Mouse (Mus musculus): ENCODE data around the gene 9330161L09Rik. TPM values are rescaled to one million over a fixed set of nuclear protein-coding genes. Genes with fewer than 3 reads are reported as not detected.

9330161L09Rik gene
- polyA plus RNA-seq, 1 experiment: 1.2 TPM

DNA sequence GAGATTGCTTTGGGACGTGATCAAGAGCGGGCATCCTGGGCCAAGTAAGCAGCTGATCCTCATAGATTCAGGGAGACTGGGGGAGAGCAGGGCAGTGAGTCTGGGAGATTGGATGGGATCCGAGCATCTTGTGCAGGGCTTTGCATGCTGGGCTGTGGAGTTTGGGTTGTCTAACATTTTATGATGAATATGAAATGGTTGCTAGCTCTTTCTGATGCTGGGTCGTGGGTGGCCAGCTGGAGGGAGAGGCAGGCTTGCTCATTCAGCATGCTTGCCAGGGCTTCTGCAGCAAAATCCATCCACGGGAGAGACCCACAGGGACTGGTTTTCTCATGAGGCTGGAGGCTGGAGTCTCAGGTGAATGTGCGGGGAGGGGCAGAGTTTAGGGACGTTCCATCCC is 16.5 kb downstream of the 9330161L09Rik start:
- no peaks in the 10 kb centered on the region; the same call in none of the 2 replicates for H3K4me1 ChIP-seq (ENCODE audit: control insufficient read depth, insufficient read depth, low read length)
- 52% methylated on average over 7 of the region's 7 CpGs for WGBS
- no peak for DNase-seq
- TF ChIP-seq CTCF (IDR thresholded peaks at IDR 0.05; ENCODE audit: insufficient read depth, low read length): no peak
- no peak for TF ChIP-seq POLR2A (IDR thresholded peaks at IDR 0.05; ENCODE audit: borderline replicate concordance, extremely low read depth, low read depth, low read length)
- H3K4me3 ChIP-seq (replicated peaks; ENCODE audit: extremely low read depth, low read depth, low read length): no peak overlapping the region

- TF ChIP-seq POLR2A (IDR thresholded peaks at IDR 0.05; ENCODE audit: borderline replicate concordance, extremely low read depth, low read depth, low read length) (no peak), CTCF (IDR thresholded peaks at IDR 0.05; ENCODE audit: insufficient read depth, low read length) (no peak)
- H3K4me1 ChIP-seq (ENCODE audit: control insufficient read depth, insufficient read depth, low read length): no peaks in the 10 kb centered on the region; the same call in none of the 2 replicates
- 63% methylated on average over 4 of the region's 4 CpGs for WGBS
- DNase-seq: no peak
- no peak overlapping the region for H3K4me3 ChIP-seq (replicated peaks; ENCODE audit: extremely low read depth, low read depth, low read length)
Observed at GRCm38 (mm10) chr12:103389982-103390381, 17.6 kb downstream of the 9330161L09Rik start.

- H3K4me1 ChIP-seq (ENCODE audit: control insufficient read depth, insufficient read depth, low read length): no peaks in the 10 kb centered on the region; the same call in none of the 2 replicates
- peak; percentile 19; the same call in 1 of the 2 replicates for TF ChIP-seq POLR2A (IDR thresholded peaks at IDR 0.05; ENCODE audit: borderline replicate concordance, extremely low read depth, low read depth, low read length)
- no peak for TF ChIP-seq CTCF (IDR thresholded peaks at IDR 0.05; ENCODE audit: insufficient read depth, low read length)
- H3K4me3 ChIP-seq (replicated peaks; ENCODE audit: extremely low read depth, low read depth, low read length): peak overlapping the region; percentile 70
- no peak for DNase-seq
- 62% methylated on average over 2 of the region's 2 CpGs for WGBS
Observed at GRCm38 (mm10) chr12:103389348-103389727, 18.3 kb downstream of the 9330161L09Rik start.

GRCm38 (mm10) chr12:103388505-103389347 is 18.9 kb downstream of the 9330161L09Rik start, which contains the start of gene Otub2:
TSS of gene Otub2 (plus strand) at chr12:103388682.
- Histone ChIP-seq H3K4me3 (replicated peaks; ENCODE audit: extremely low read depth, low read depth, low read length) (peak within 1 kb of the TSS; percentile 70), H3K4me1 (ENCODE audit: control insufficient read depth, insufficient read depth, low read length) (no peaks in the 10 kb centered on the region; the same call in none of the 2 replicates)
- TF ChIP-seq CTCF (IDR thresholded peaks at IDR 0.05; ENCODE audit: insufficient read depth, low read length) (no peak), POLR2A (IDR thresholded peaks at IDR 0.05; ENCODE audit: borderline replicate concordance, extremely low read depth, low read depth, low read length) (peak; percentile 57; the same call in 1 of the 2 replicates)
- 1% methylated on average over 58 of the region's 58 CpGs for WGBS
- peak; percentile 97 for DNase-seq

DNA sequence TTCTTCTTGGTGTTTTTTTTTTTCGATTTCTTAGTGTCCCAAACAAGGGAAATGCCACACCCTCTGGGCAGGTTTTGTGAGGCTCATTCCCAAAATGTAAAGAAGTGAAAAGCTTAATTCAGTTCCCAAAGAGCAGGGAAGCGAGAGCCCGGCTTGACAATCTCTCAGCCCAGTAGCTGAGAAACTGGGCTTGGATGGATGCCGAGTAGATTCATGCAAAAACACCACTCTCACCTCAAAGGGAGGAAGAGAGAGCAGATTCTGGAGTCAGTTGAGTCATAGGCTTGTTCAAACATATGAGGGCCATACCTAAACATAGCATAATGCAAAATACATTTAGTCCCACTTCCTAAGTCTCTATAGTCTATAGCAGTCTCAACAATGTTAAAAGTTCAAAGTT is 27.4 kb downstream of the 9330161L09Rik start:
- H3K4me1 ChIP-seq (ENCODE audit: control insufficient read depth, insufficient read depth, low read length): no peaks in the 10 kb centered on the region; the same call in 1 of the 2 replicates
- WGBS: 78% methylated on average over 4 of the region's 4 CpGs

DNA sequence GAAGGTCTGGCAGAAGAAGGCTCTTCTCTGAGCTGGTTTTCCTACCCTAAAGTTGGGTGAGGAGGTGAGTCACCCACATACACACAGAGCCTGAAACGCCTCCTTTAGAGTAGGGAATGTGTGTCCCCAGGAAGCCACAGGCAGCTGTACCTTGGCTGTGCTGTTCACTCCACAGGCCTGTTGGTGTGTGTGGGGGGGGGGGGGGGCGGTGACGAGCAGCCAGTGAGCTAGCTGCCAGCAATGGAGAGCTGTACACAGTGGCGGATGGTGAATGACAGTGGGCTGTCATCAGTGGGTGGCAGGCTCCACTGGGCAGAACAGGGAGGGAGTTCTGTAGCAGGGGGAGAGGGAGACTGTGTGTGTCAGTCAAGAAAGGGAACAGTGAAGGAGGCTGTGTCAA is 30.8 kb downstream of the 9330161L09Rik start:
- H3K4me3 ChIP-seq (replicated peaks; ENCODE audit: extremely low read depth, low read depth, low read length): no peak overlapping the region
- DNase-seq: no peak
- no peaks in the 10 kb centered on the region; the same call in 1 of the 2 replicates for H3K4me1 ChIP-seq (ENCODE audit: control insufficient read depth, insufficient read depth, low read length)
- no peak for TF ChIP-seq POLR2A (IDR thresholded peaks at IDR 0.05; ENCODE audit: borderline replicate concordance, extremely low read depth, low read depth, low read length)
- TF ChIP-seq CTCF (IDR thresholded peaks at IDR 0.05; ENCODE audit: insufficient read depth, low read length): no peak
- WGBS: 60% methylated on average over 4 of the region's 4 CpGs

More for the DNA sequence above, 27.4 kb downstream of the 9330161L09Rik start:
- no peak for DNase-seq
- H3K4me3 ChIP-seq (replicated peaks; ENCODE audit: extremely low read depth, low read depth, low read length): no peak overlapping the region
- no peak for TF ChIP-seq POLR2A (IDR thresholded peaks at IDR 0.05; ENCODE audit: borderline replicate concordance, extremely low read depth, low read depth, low read length)
- TF ChIP-seq CTCF (IDR thresholded peaks at IDR 0.05; ENCODE audit: insufficient read depth, low read length): no peak

DNA sequence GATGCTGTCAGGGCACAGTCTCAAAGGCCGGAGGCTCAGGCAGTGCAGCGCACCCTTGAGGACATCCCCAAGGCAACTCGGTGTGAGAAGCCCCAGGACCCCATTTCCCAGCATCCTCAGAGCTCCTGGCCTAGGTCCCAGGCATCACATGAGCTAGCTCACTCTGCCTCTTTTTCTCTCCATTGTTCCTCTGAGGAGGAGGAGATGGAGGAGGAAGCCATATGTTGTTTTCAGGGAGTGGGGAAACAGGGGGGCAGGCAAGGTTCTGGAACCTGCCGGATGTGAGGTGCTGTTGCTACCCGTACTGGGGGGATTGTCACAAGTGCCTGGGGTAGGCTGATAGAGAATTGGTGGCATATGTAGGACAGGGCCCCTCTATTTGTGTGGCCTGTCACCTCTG is 31.5 kb downstream of the 9330161L09Rik start:
- TF ChIP-seq POLR2A (IDR thresholded peaks at IDR 0.05; ENCODE audit: borderline replicate concordance, extremely low read depth, low read depth, low read length) (no peak), CTCF (IDR thresholded peaks at IDR 0.05; ENCODE audit: insufficient read depth, low read length) (no peak)
- WGBS: 54% methylated on average over 5 of the region's 5 CpGs
- no peak for DNase-seq

GRCm38 (mm10) chr12:103373530-103374236 is 33.9 kb downstream of the 9330161L09Rik start:
- 57% methylated on average over 8 of the region's 8 CpGs for WGBS
- TF ChIP-seq CTCF (IDR thresholded peaks at IDR 0.05; ENCODE audit: insufficient read depth, low read length) (no peak), POLR2A (IDR thresholded peaks at IDR 0.05; ENCODE audit: borderline replicate concordance, extremely low read depth, low read depth, low read length) (no peak)
- Histone ChIP-seq H3K4me1 (ENCODE audit: control insufficient read depth, insufficient read depth, low read length) (no peaks in the 10 kb centered on the region; the same call in 1 of the 2 replicates), H3K4me3 (replicated peaks; ENCODE audit: extremely low read depth, low read depth, low read length) (no peak overlapping the region)
- DNase-seq: no peak

More for the DNA sequence above, 31.5 kb downstream of the 9330161L09Rik start:
- Histone ChIP-seq H3K4me3 (replicated peaks; ENCODE audit: extremely low read depth, low read depth, low read length) (no peak overlapping the region), H3K4me1 (ENCODE audit: control insufficient read depth, insufficient read depth, low read length) (no peaks in the 10 kb centered on the region; the same call in 1 of the 2 replicates)

DNA sequence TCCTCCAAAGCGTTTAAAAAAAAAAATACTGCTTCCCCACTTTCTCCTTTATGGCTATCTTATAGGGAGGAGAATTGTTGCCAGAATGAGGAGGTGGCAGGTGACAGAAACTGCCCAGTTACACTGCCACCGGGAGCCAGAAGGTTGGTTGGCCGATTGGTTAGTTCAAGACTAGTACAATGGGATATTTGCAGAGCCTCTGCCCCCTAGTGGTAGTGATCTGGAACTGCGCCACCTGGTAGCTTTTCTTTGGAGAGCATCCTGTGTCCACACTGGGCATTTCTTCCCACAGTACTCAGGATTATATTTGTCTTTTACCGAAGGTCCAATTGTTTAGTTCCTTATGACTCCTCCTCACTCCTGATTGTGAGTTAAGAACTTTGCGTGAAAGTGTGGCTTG is 35.9 kb downstream of the 9330161L09Rik start:
- Histone ChIP-seq H3K4me1 (ENCODE audit: control insufficient read depth, insufficient read depth, low read length) (no peaks in the 10 kb centered on the region), H3K4me3 (replicated peaks; ENCODE audit: extremely low read depth, low read depth, low read length) (no peak overlapping the region)
- 22% methylated on average over 6 of the region's 6 CpGs for WGBS
- TF ChIP-seq CTCF (IDR thresholded peaks at IDR 0.05; ENCODE audit: insufficient read depth, low read length) (peak; percentile 80), POLR2A (IDR thresholded peaks at IDR 0.05; ENCODE audit: borderline replicate concordance, extremely low read depth, low read depth, low read length) (no peak)
- DNase-seq: peak; percentile 49

Data from lung, adult 2 months (tissue).